Mouse (Mus musculus) myocyte (in vitro differentiated cells): ENCODE data around the gene Trpv2. TPM values are rescaled to one million over a fixed set of nuclear protein-coding genes. Genes with fewer than 3 reads are reported as not detected.

Experiments used
- H3K27me3 ChIP-seq: one replicate; pipeline ENCODE4 v1.6.1; 2011; ENCODE audit not compliant: control insufficient read depth, insufficient read depth, insufficient read length
- H3K36me3 ChIP-seq: one replicate; pipeline ENCODE4 v1.6.1; 2011; ENCODE audit not compliant: control insufficient read depth, insufficient read depth
- H3K4me2 ChIP-seq: one replicate; pipeline ENCODE4 v1.6.1; 2011; ENCODE audit warnings: low read depth, control low read depth
- H3K4me3 ChIP-seq: one replicate; pipeline ENCODE4 v1.5.1; 2011; ENCODE audit warnings: mild to moderate bottlenecking, control low read depth, moderate library complexity
- H3K79me2 ChIP-seq: one replicate; pipeline ENCODE4 v1.6.1; 2011; ENCODE audit not compliant: control insufficient read depth, insufficient read depth
- H3ac ChIP-seq: one replicate; pipeline ENCODE4 v1.6.1; 2011; ENCODE audit not compliant: control insufficient read depth, insufficient read length
- CEBPB ChIP-seq: IDR thresholded peaks from 2 replicates; pipeline ENCODE4 v1.6.1; 2011; ENCODE audit warnings: mild to moderate bottlenecking, moderate library complexity; ENCODE audit not compliant: poor library complexity, insufficient read depth, severe bottlenecking
- E2F4 ChIP-seq: IDR thresholded peaks from one replicate; pipeline ENCODE4 v1.6.1; 2011; ENCODE audit warnings: mild to moderate bottlenecking, control low read depth, moderate library complexity; ENCODE audit not compliant: insufficient read depth
- MAX ChIP-seq: IDR thresholded peaks from one replicate; pipeline ENCODE4 v1.6.1; 2011; ENCODE audit warnings: low read depth, mild to moderate bottlenecking, control low read depth
- MYOD1 ChIP-seq, 3 experiments: IDR thresholded peaks; one replicate each; pipeline ENCODE4 v1.6.1; 2011; ENCODE audit warnings: control low read depth in 2 of 3, low read depth in 2 of 3, mild to moderate bottlenecking in 2 of 3, moderate library complexity in 1 of 3; ENCODE audit not compliant: insufficient read length in 2 of 3, control insufficient read depth in 1 of 3
- MYOG ChIP-seq, 3 experiments: IDR thresholded peaks; one replicate each; pipeline ENCODE4 v1.6.1; 2011; ENCODE audit warnings: control low read depth in 2 of 3, low read depth in 2 of 3, mild to moderate bottlenecking in 2 of 3; ENCODE audit not compliant: insufficient read length in 2 of 3, control insufficient read depth in 1 of 3, insufficient read depth in 1 of 3
- POLR2A ChIP-seq: IDR thresholded peaks from one replicate; pipeline ENCODE4 v1.6.1; 2011; ENCODE audit warnings: low read depth, mild to moderate bottlenecking, control low read depth, moderate library complexity; ENCODE audit not compliant: insufficient read length
- POLR2AphosphoS2 ChIP-seq: IDR thresholded peaks from one replicate; pipeline ENCODE4 v1.6.1; 2011; ENCODE audit warnings: low read depth, control low read depth; ENCODE audit not compliant: insufficient read length
- REST ChIP-seq: IDR thresholded peaks from one replicate; pipeline ENCODE4 v1.6.1; 2011; ENCODE audit warnings: mild to moderate bottlenecking, control low read depth, moderate library complexity; ENCODE audit not compliant: insufficient read depth, insufficient read length
- SRF ChIP-seq: IDR thresholded peaks from one replicate; pipeline ENCODE4 v1.6.1; 2011; ENCODE audit warnings: low read depth; ENCODE audit not compliant: control insufficient read depth, insufficient read length
- TCF12 ChIP-seq: IDR thresholded peaks from one replicate; pipeline ENCODE4 v1.6.1; 2011; ENCODE audit warnings: mild to moderate bottlenecking, control low read depth; ENCODE audit not compliant: poor library complexity, insufficient read depth, severe bottlenecking
- TCF3 ChIP-seq: IDR thresholded peaks from one replicate; pipeline ENCODE4 v1.6.1; 2011; ENCODE audit warnings: low read depth, control low read depth; ENCODE audit not compliant: insufficient read length
- USF1 ChIP-seq: IDR thresholded peaks from one replicate; pipeline ENCODE4 v1.6.1; 2011; ENCODE audit warnings: low read depth, mild to moderate bottlenecking, control low read depth, moderate library complexity
- polyA plus RNA-seq: library from polyadenylated mRNA; unstranded; fragments of >200 nt; fragmentation: generic; extraction: Trizol; gene quantifications from one replicate; pipeline ENCODE4 v1.2.1, GENCODE M21; 2012; ENCODE audit warnings: missing spikeins

Trpv2 gene
- polyA plus RNA-seq, 1 experiment: 5.4 TPM

DNA sequence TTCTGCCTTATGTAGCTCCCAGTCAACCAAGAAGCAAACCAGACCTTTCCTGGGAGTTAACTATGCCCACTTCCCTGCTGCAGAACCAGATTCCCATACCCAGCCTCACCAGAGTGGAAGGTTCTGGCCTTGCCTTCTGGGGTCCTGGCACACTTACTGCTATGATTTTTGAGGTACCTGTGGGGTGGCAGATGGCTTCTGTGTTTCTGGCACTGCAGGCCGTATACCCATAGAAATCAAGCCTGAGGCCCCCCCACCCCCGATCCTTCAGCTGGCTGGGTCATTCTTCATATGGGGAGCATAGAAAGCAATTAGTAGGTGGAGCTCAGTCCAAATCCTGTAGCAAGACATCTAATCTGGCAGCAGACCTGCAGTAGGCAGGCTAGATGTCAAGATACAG, 16.7 kb downstream of the Trpv2 start:
- H3K27me3 ChIP-seq: no peaks in the 10 kb centered on the region
- no peaks in the 10 kb centered on the region for H3K36me3 ChIP-seq
- H3K4me3 ChIP-seq: no peak overlapping the region
- H3ac ChIP-seq: no peak overlapping the region
- TF ChIP-seq TCF12 (no peak), REST (no peak), SRF (no peak), POLR2A (no peak), POLR2AphosphoS2 (no peak), USF1 (no peak), E2F4 (no peak), MYOG (IDR thresholded peaks at IDR 0.05; ENCODE audit: control insufficient read depth in 1 of 3, insufficient read depth in 1 of 3, insufficient read length in 2 of 3, low read depth in 2 of 3) (no peak), MAX (no peak), MYOD1 (IDR thresholded peaks at IDR 0.05; ENCODE audit: control insufficient read depth in 1 of 3, insufficient read length in 2 of 3, low read depth in 2 of 3) (no peak), CEBPB (no peak), TCF3 (no peak)
- no peak overlapping the region for H3K4me2 ChIP-seq
- no peaks in the 10 kb centered on the region for H3K79me2 ChIP-seq

DNA sequence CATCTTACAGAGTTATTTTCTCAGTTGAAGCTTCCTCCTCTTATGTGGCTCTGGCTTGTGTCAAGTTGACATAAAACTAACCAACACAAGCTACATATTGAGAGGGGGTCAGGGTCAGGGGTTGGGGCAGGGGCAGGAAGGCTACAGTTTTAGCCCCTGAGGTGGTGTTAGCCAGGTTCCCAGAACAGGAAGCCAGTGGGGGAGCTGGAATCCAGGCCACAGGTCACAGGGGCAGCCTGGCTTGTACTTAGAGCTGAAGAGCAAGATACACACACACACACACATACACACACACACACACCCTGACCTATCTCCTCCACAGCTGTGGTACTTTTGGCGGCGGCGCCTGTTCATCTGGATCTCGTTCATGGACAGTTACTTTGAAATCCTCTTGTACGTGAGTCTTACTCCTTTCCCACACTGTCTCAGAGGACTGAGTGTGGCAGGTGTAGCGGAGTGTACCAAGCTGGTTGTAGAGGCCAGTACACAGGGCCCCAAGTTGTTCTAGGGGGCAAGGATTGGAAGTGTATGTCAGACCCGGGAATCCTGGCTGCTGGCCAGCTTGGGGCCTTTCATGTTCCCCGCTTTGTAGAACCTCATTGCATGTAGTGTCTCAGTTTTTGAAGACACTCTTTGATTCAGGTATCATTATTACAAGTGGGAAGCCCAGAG, 17.8 kb downstream of the Trpv2 start:
- H3K36me3 ChIP-seq: no peaks in the 10 kb centered on the region
- no peak for TF ChIP-seq MYOD1 (IDR thresholded peaks at IDR 0.05; ENCODE audit: control insufficient read depth in 1 of 3, insufficient read length in 2 of 3, low read depth in 2 of 3)
- TF ChIP-seq CEBPB: no peak
- TF ChIP-seq USF1: no peak
- no peak for TF ChIP-seq POLR2A
- TF ChIP-seq MYOG (IDR thresholded peaks at IDR 0.05; ENCODE audit: control insufficient read depth in 1 of 3, insufficient read depth in 1 of 3, insufficient read length in 2 of 3, low read depth in 2 of 3): no peak
- TF ChIP-seq POLR2AphosphoS2: no peak
- no peak for TF ChIP-seq E2F4
- no peak for TF ChIP-seq TCF3
- no peak for TF ChIP-seq SRF
- no peak for TF ChIP-seq TCF12
- TF ChIP-seq MAX: no peak
- no peak overlapping the region for H3ac ChIP-seq
- no peaks in the 10 kb centered on the region for H3K79me2 ChIP-seq
- H3K4me2 ChIP-seq: no peak overlapping the region
- H3K4me3 ChIP-seq: no peak overlapping the region
- H3K27me3 ChIP-seq: no peaks in the 10 kb centered on the region

DNA sequence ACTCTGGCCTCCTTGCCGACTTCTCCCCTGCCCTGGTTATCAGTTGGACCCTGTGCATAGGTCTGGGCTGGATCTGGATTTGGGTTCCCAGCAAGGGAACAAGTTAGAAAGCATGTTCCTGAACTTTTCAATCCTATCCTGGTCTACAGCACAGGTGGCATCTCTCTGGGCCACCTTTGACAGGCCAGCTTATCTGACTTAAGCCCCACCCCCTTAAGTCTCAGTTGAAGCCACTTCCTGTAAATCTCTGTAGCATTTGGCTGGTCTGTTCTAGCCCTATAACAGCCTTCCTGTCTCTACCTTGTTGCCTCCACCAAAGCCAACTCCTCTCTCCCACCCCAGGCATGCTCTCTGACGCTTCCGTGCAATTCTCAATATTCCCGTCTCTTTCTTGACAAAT, 24.3 kb downstream of the Trpv2 start:
- TF ChIP-seq MAX (no peak), POLR2A (no peak), REST (no peak), CEBPB (no peak), E2F4 (no peak), TCF12 (no peak), MYOD1 (IDR thresholded peaks at IDR 0.05; ENCODE audit: control insufficient read depth in 1 of 3, insufficient read length in 2 of 3, low read depth in 2 of 3) (no peak), TCF3 (no peak), POLR2AphosphoS2 (no peak), MYOG (IDR thresholded peaks at IDR 0.05; ENCODE audit: control insufficient read depth in 1 of 3, insufficient read depth in 1 of 3, insufficient read length in 2 of 3, low read depth in 2 of 3) (no peak), USF1 (no peak), SRF (no peak)

DNA sequence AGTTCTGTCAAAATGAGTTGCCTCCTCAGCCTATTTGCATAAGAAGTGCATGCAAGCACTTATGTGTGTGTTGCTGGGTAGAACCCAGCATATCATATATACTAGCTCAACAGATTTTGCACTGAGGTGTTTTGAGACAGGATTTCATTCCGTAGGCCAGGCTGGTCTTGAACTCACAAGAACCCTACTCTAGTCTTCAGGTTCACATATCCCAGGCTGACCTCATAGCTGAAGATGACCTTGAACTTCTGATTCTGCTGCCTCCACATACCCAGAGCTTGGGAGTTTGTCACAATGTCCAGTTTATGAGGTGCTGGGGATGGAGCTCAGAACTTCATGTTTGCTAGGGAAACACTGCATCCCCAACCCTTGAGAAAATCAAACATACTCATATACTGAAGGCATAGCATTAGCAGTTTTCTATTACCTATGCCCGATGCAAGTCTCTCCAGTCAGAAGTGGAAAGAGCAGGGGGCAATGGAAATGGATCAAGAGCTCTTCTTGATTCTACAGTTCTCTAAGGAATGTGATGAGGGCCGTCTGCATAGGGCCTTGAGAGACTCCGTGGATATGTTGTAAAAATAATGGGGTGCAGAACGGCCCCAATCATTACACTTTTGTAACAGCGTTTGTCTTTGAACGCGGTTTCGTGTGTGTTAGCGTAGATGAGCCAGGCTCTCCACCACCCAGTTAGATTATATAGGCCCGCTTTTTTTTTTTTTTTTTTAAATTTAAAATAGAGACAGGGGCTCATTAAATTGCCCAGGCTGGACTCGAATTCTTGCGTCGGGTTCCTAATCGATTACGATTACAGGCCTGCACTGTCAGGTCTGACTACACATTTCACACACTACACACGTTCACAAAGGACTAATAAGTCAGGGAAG, 27.7 kb downstream of the Trpv2 start:
- H3ac ChIP-seq: peak overlapping the region; percentile 20
- no peaks in the 10 kb centered on the region for H3K27me3 ChIP-seq
- no peak for TF ChIP-seq TCF3
- TF ChIP-seq MYOD1 (IDR thresholded peaks at IDR 0.05; ENCODE audit: control insufficient read depth in 1 of 3, insufficient read length in 2 of 3, low read depth in 2 of 3): no peak
- no peak for TF ChIP-seq POLR2AphosphoS2
- TF ChIP-seq USF1: no peak
- no peak for TF ChIP-seq MYOG (IDR thresholded peaks at IDR 0.05; ENCODE audit: control insufficient read depth in 1 of 3, insufficient read depth in 1 of 3, insufficient read length in 2 of 3, low read depth in 2 of 3)
- TF ChIP-seq E2F4: no peak
- TF ChIP-seq CEBPB: no peak
- TF ChIP-seq SRF: no peak
- TF ChIP-seq REST: no peak
- no peak for TF ChIP-seq MAX
- TF ChIP-seq TCF12: no peak
- no peak for TF ChIP-seq POLR2A
- H3K4me3 ChIP-seq: peak overlapping the region; percentile 100
- peaks cover 38% of the 10 kb centered on the region for H3K36me3 ChIP-seq
- H3K79me2 ChIP-seq: peaks cover 25% of the 10 kb centered on the region
- H3K4me2 ChIP-seq: peak overlapping the region; percentile 82

More for the DNA sequence above, 24.3 kb downstream of the Trpv2 start:
- H3K27me3 ChIP-seq: no peaks in the 10 kb centered on the region
- H3ac ChIP-seq: no peak overlapping the region
- H3K36me3 ChIP-seq: peaks cover 5% of the 10 kb centered on the region
- no peak overlapping the region for H3K4me2 ChIP-seq
- peaks cover 9% of the 10 kb centered on the region for H3K79me2 ChIP-seq
- no peak overlapping the region for H3K4me3 ChIP-seq
